Mouse (Mus musculus) heart, embryonic 12.5 days (tissue): ENCODE data around the gene Selenow. TPM values are rescaled to one million over a fixed set of nuclear protein-coding genes. Genes with fewer than 3 reads are reported as not detected.

ENCODE experiments used
- ATAC-seq: fragments of 200-750 bp; cut with Nextera tagmentation; 2 replicates; pipeline ENCODE4 v1.8.0; 2017; ENCODE audit warnings: moderate TSS enrichment, moderate library complexity; ENCODE audit not compliant: insufficient number of reproducible peaks, low FRiP score
- H3K27ac ChIP-seq: fragments of 300-500 bp; sonication (generic); 2 replicates; pipeline ENCODE4 v1.5.1; 2016; ENCODE audit warnings: mild to moderate bottlenecking, moderate library complexity; ENCODE audit not compliant: poor library complexity, severe bottlenecking
- H3K27me3 ChIP-seq: fragments of 300-500 bp; sonication (generic); replicated peaks from 2 replicates; pipeline ENCODE4 v1.6.1; 2016; ENCODE audit warnings: mild to moderate bottlenecking, moderate library complexity
- H3K36me3 ChIP-seq: fragments of 300-500 bp; sonication (generic); 2 replicates; pipeline ENCODE4 v1.6.1; 2016; ENCODE audit warnings: mild to moderate bottlenecking, moderate library complexity
- H3K4me1 ChIP-seq: fragments of 300-500 bp; sonication (generic); replicated peaks from 2 replicates; pipeline ENCODE4 v1.6.1; 2016; ENCODE audit warnings: mild to moderate bottlenecking
- H3K4me2 ChIP-seq: fragments of 300-500 bp; sonication (generic); 2 replicates; pipeline ENCODE4 v1.6.1; 2016; ENCODE audit warnings: mild to moderate bottlenecking, moderate library complexity
- H3K4me3 ChIP-seq: fragments of 300-500 bp; sonication (generic); 2 replicates; pipeline ENCODE4 v1.5.1; 2016; ENCODE audit warnings: mild to moderate bottlenecking
- H3K9ac ChIP-seq: fragments of 300-500 bp; sonication (generic); 2 replicates; pipeline ENCODE4 v1.6.1; 2016; ENCODE audit warnings: mild to moderate bottlenecking, moderate library complexity
- H3K9me3 ChIP-seq: fragments of 300-500 bp; sonication (generic); replicated peaks from 2 replicates; pipeline ENCODE4 v1.6.1; 2016; ENCODE audit warnings: mild to moderate bottlenecking, moderate library complexity
- WGBS: fragments of 180-500 bp; shearing (Covaris S2); methylation state at CpG from one replicate; pipeline ENCODE4 v1.1.7; 2016; 5-methylcytosine and 5-hydroxymethylcytosine counted together
- polyA plus RNA-seq: library from polyadenylated mRNA; unstranded; fragments of >200 nt; fragmentation: Nextera tagmentation; extraction: Ambion mirVana; gene quantifications from 2 replicates; pipeline ENCODE4 v1.2.1, GENCODE M21; 2016

Gene Selenow
- polyA plus RNA-seq, 1 experiment from 2014 or later, result 790 TPM

- WGBS, result 62% methylated on average over 1 of the region's 1 CpGs
- Histone ChIP-seq H3K9me3 (no peaks in the 10 kb centered on the region), H3K4me2 (no peak overlapping the region), H3K27ac (no peak overlapping the region), H3K36me3 (no peaks in the 10 kb centered on the region), H3K4me3 (no peak overlapping the region), H3K4me1 (no peaks in the 10 kb centered on the region), H3K9ac (no peak overlapping the region), H3K27me3 (no peaks in the 10 kb centered on the region)
- ATAC-seq, result no peak
Measured at GRCm38 (mm10) chr7:15906602-15907001, 15.6 kb downstream of the Selenow start.

GRCm38 (mm10) chr7:15905861-15906260, 16.3 kb downstream of the Selenow start:
- no peaks in the 10 kb centered on the region for H3K4me1 ChIP-seq
- H3K4me3 ChIP-seq, result no peak overlapping the region
- H3K27me3 ChIP-seq, result no peaks in the 10 kb centered on the region
- 71% methylated on average over 7 of the region's 7 CpGs for WGBS
- no peak overlapping the region for H3K27ac ChIP-seq
- H3K9me3 ChIP-seq, result no peaks in the 10 kb centered on the region
- no peaks in the 10 kb centered on the region for H3K36me3 ChIP-seq
- no peak overlapping the region for H3K4me2 ChIP-seq
- ATAC-seq, result no peak
- no peak overlapping the region for H3K9ac ChIP-seq

GRCm38 (mm10) chr7:15901366-15902048, 20.7 kb downstream of the Selenow start:
- H3K9ac ChIP-seq, result no peak overlapping the region
- no peak for ATAC-seq
- no peak overlapping the region for H3K4me3 ChIP-seq
- no peaks in the 10 kb centered on the region for H3K36me3 ChIP-seq
- H3K27me3 ChIP-seq, result no peaks in the 10 kb centered on the region
- WGBS, result 77% methylated on average over 9 of the region's 9 CpGs
- H3K9me3 ChIP-seq, result no peaks in the 10 kb centered on the region
- H3K4me1 ChIP-seq, result no peaks in the 10 kb centered on the region
- no peak overlapping the region for H3K27ac ChIP-seq
- H3K4me2 ChIP-seq, result no peak overlapping the region

GRCm38 (mm10) chr7:15894251-15894650, 28.0 kb downstream of the Selenow start:
- 69% methylated on average over 1 of the region's 1 CpGs for WGBS
- Histone ChIP-seq H3K36me3 (no peaks in the 10 kb centered on the region), H3K9ac (no peak overlapping the region), H3K4me2 (no peak overlapping the region), H3K27me3 (no peaks in the 10 kb centered on the region), H3K9me3 (no peaks in the 10 kb centered on the region), H3K4me1 (no peaks in the 10 kb centered on the region), H3K27ac (no peak overlapping the region), H3K4me3 (no peak overlapping the region)
- no peak for ATAC-seq

- Histone ChIP-seq H3K9ac (no peak overlapping the region), H3K4me1 (no peaks in the 10 kb centered on the region), H3K27ac (no peak overlapping the region), H3K9me3 (no peaks in the 10 kb centered on the region), H3K4me3 (no peak overlapping the region), H3K4me2 (no peak overlapping the region), H3K36me3 (no peaks in the 10 kb centered on the region), H3K27me3 (no peaks in the 10 kb centered on the region)
- no peak for ATAC-seq
- WGBS, result 85% methylated on average over 2 of the region's 2 CpGs
Measured at GRCm38 (mm10) chr7:15884127-15884526, 38.1 kb downstream of the Selenow start.

- 84% methylated on average over 2 of the region's 2 CpGs for WGBS
- no peaks in the 10 kb centered on the region for H3K36me3 ChIP-seq
- no peak within 1 kb of the TSS for H3K4me3 ChIP-seq
- no peak within 1 kb of the TSS for H3K27ac ChIP-seq
- no peaks in the 10 kb centered on the region for H3K9me3 ChIP-seq
- no peak for ATAC-seq
- H3K9ac ChIP-seq, result no peak within 1 kb of the TSS
- no peaks in the 10 kb centered on the region for H3K27me3 ChIP-seq
- no peak within 1 kb of the TSS for H3K4me2 ChIP-seq
- no peaks in the 10 kb centered on the region for H3K4me1 ChIP-seq
Measured at GRCm38 (mm10) chr7:15882317-15882716, 39.9 kb downstream of the Selenow start, which contains the start of gene Crxos. Gene Crxos (plus strand): TSS chr7:15882617.

- Histone ChIP-seq H3K4me3 (no peak overlapping the region), H3K27me3 (no peaks in the 10 kb centered on the region), H3K9me3 (no peaks in the 10 kb centered on the region), H3K36me3 (no peaks in the 10 kb centered on the region), H3K27ac (no peak overlapping the region), H3K4me1 (no peaks in the 10 kb centered on the region), H3K4me2 (no peak overlapping the region), H3K9ac (no peak overlapping the region)
- WGBS, result 53% methylated on average over 3 of the region's 3 CpGs
- no peak for ATAC-seq
Measured at GRCm38 (mm10) chr7:15881831-15882230, 40.4 kb downstream of the Selenow start.

DNA sequence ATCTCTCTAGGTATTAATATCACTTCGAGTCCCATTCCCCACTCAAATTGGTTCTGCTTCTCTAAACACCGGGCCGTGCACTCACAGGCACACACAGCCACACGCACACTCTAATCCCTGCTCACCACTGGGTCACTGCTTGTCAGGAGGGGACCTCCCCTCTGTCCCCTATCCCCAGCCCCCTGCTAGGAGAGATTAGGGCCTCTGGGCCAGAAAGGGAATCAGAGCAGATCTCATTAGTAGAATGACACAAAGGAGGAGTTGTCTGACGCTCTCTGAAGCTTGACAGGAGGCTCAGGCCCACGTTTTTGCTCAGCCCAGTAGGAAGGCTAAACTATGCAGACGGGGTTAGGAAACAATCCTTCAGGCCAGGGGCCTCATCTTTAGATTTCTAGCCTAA, 40.8 kb downstream of the Selenow start:
- 10% methylated on average over 7 of the region's 7 CpGs for WGBS
- H3K9me3 ChIP-seq, result no peaks in the 10 kb centered on the region

DNA sequence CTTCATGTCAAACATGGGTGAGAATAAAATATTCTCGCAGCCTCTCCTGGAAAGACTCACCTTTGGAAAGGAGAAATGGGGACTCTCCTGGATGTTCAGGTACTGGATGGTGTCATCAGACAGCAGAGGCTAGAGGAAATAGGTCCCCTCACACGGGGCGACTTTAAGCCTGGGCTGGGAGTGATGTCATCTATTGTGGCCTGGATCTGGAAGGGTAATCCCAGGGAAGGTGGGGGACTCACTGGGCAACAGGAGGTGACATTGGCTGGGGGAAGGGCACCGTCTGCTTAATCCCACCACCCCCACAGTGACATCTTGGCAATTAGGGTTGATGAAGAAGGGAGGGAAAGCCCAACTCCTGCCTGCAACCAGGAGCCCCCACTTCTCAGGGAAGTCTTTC, 42.4 kb downstream of the Selenow start, which contains the start of gene Crx:
Crx (minus strand) TSS at position 213 of the 400 bp plus-strand sequence.
- H3K4me2 ChIP-seq, result no peak within 1 kb of the TSS
- H3K4me3 ChIP-seq, result no peak within 1 kb of the TSS
- no peak within 1 kb of the TSS for H3K9ac ChIP-seq
- no peak within 1 kb of the TSS for H3K27ac ChIP-seq
- H3K27me3 ChIP-seq, result no peaks in the 10 kb centered on the region
- ATAC-seq, result no peak
- H3K9me3 ChIP-seq, result no peaks in the 10 kb centered on the region
- H3K36me3 ChIP-seq, result no peaks in the 10 kb centered on the region
- H3K4me1 ChIP-seq, result no peaks in the 10 kb centered on the region
- 25% methylated on average over 4 of the region's 4 CpGs for WGBS

More for the DNA sequence above, 40.8 kb downstream of the Selenow start:
- no peak overlapping the region for H3K4me2 ChIP-seq
- no peaks in the 10 kb centered on the region for H3K4me1 ChIP-seq
- no peak overlapping the region for H3K9ac ChIP-seq
- no peak overlapping the region for H3K27ac ChIP-seq
- ATAC-seq, result no peak
- H3K36me3 ChIP-seq, result no peaks in the 10 kb centered on the region
- H3K4me3 ChIP-seq, result no peak overlapping the region
- no peaks in the 10 kb centered on the region for H3K27me3 ChIP-seq

Other genes starting within 250 kb of the Selenow start
- not detected in 2 replicates for gene Obox5, start 172.3 kb downstream of the Selenow start, polyA plus RNA-seq
- not detected in 2 replicates for gene Obox6, start 82.7 kb downstream of the Selenow start, polyA plus RNA-seq
- not detected in 2 replicates for gene Crx, start 42.4 kb downstream of the Selenow start, polyA plus RNA-seq
- not detected in 2 replicates for gene Crxos, start 39.8 kb downstream of the Selenow start, polyA plus RNA-seq
- 122 and 126 TPM in 2 replicates for gene Nop53, start 23.7 kb upstream of the Selenow start, polyA plus RNA-seq
- gene Ehd2, start 45.2 kb upstream of the Selenow start, polyA plus RNA-seq, result 35.2 and 37.9 TPM in 2 replicates
- gene Bicra, start 125.5 kb upstream of the Selenow start, polyA plus RNA-seq, result 5.9 and 6.4 TPM in 2 replicates
- gene Zfp541, start 139.4 kb upstream of the Selenow start, polyA plus RNA-seq, result 0.05 TPM in 1 of 2 replicates, not detected in the other
- gene Napa, start 176.1 kb upstream of the Selenow start, polyA plus RNA-seq, result 144 and 159 TPM in 2 replicates
- 29.4 and 31.0 TPM in 2 replicates for gene Kptn, start 197.5 kb upstream of the Selenow start, polyA plus RNA-seq
- gene Slc8a2, start 207.4 kb upstream of the Selenow start, polyA plus RNA-seq, result 0.28 and 0.30 TPM in 2 replicates